Mouse (Mus musculus) kidney, adult 11 months (tissue): Measurements from ENCODE around the gene Zzef1.

Experiments used
- DNase-seq: peaks from one replicate; pipeline ENCODE4 v3.0.0; 2022

Zzef1 gene

GRCm38 (mm10) chr11:72807992-72808391 lies 12.0 kb downstream of the Zzef1 start:
- no peak for DNase-seq

- DNase-seq: no peak
Measured at GRCm38 (mm10) chr11:72813687-72814086, 17.7 kb downstream of the Zzef1 start.

GRCm38 (mm10) chr11:72814188-72814587 lies 18.2 kb downstream of the Zzef1 start:
- DNase-seq: no peak

DNA sequence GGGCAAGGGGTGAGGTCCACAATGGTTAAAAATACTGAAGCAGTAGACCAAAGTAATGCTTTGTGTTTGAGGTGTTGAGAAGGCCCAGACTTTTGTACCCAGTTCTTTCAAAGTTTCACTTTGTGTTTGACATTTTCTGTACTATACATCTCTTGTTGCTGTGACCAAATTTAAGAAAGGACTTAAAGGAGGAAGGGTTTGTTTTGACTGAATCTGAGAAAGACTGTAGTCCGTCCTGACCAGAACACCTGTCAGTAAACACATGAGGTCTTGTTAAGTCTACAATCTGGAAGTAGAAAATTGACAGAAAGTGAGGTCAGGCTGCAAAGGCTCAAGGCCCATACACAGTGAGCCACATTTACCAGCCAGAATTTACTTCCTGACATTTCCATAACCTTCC lies 20.8 kb downstream of the Zzef1 start:
- no peak for DNase-seq

DNA sequence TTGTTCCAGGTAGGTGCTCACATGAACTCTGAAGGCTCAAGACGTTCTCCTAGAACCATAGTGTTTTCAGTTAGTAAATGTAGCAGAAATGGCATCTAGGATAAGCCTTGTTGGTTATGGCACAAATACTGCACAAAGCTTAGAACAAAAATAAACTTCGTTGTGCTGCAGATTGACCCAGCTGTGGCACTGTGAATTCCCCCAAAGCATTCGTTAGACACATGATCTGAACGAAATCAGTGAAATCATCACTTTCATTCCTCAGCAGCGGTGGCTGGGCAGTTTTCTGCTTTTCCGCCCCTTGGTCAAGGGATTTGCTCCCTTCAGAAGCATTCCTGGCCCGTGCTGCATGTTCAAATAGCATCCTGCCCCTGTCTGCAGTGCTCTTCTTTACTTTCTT lies 22.0 kb downstream of the Zzef1 start:
- DNase-seq: no peak

DNA sequence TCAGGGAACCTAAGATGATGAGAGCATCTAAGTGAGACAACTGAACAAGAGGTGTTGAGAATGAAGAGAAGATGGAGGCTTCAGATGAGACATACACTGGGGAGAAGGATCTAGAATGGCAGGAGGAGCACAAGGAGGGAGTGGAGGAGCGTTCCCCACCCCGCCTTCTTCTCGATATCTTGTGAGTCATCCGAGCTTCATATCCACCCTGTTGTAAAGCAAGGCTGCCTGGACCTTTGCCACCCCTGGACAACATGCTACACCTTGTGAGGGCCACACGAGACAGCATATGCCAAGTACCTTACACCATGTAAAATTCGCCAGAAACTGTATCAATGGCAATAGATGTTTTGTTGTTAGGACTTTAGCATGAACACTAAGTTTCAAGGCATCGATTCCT lies 25.0 kb downstream of the Zzef1 start:
- no peak for DNase-seq

DNA sequence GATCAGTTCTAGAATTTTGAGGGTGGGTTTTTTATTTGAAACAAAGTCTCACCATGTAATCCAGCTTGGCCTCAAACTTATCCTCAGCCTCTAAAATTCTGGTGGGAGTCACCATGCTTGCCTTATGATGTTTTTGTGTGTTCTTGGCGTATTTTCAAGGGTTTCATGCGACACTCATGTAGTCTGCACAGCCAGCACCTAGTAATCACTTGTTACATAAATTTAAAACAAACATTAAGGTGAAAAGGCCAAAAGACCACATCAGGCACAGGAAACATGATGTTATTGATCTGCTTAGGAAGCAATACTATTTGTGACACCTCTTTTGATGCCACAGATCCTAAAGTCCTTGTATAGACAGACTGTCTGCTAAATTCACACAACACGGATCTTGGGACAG lies 33.8 kb downstream of the Zzef1 start:
- DNase-seq: no peak

DNA sequence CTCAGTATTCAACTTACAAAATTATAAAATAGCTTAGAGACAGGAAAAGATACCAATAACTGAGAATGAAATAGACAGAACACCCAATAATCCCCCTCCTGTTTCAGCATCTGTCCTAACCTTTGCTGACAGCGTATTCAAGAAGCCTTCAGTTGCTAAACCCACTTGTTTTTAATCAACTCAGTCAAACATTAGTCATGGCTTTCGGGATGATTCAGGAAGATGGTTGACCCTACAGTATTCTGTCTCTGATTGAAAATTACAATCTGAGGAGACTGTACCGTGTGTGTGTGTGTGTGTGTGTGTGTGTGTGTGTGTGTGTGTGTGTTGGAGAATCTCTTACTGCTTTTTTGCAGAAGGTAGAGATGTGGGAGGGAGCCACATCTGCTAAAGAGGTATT lies 46.7 kb downstream of the Zzef1 start:
- DNase-seq: no peak

GRCm38 (mm10) chr11:72843576-72843975 lies 47.5 kb downstream of the Zzef1 start:
- DNase-seq: no peak

DNA sequence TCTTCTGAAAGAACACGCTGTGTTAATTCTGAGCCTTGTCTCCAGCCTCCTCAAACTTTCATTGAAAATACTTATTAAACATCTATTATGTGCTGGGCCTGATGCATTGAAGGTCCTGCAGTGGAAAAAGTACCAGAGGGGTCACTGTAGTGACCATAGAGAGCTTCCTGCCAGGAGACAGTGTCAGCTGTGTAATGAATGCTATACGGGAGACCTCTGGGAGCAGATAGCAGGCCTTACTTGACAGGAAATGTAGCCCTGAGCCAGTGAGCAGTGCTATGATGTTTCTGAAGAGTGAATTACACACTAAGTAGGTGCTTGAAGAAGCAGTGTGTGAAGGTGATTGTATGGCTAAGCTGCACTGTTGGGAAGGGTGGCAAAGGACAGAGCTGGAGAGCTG lies 49.5 kb downstream of the Zzef1 start:
- no peak for DNase-seq

DNA sequence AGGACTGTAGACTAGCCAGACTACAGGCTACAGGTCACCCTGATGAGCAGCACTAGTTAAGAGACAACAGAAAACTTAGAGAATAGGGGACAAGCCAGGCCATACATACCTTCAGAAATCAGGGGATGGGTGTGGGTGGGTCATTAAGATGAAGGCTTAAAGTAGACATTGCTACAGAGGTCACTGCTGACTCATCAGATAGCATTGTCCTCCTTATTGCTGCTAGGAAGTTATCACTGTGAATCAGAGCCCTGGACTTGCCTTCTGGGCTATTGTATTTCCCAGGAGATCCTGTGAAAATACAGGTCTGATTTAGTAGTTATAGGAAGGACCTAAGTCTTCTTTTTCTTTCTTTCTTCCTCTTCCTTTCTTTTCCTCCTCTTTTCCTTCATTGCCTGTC lies 50.7 kb downstream of the Zzef1 start:
- DNase-seq: no peak

GRCm38 (mm10) chr11:72847831-72848628 lies 52.0 kb downstream of the Zzef1 start:
- no peak for DNase-seq

GRCm38 (mm10) chr11:72850419-72851131 lies 54.5 kb downstream of the Zzef1 start:
- DNase-seq: no peak

DNA sequence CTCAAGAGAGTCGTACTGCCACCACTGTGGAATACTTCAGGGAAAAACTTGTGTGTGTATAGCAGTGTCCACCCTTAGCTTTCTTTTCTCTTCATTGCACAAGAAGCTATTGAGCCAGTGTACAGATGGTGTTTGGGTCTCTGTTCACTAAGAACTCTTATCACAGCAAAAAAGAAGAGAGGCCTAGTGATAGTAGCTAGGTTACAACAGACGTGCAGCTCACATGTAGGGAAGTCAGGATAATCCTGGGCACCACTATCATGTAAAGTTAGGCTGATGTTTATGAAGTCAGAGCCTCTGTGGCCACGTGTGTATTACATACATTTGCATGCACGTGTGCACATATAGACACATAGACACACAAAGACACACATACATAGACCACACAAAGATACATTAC lies 55.2 kb downstream of the Zzef1 start:
- DNase-seq: no peak

- DNase-seq: no peak
Measured at GRCm38 (mm10) chr11:72852122-72852521, 56.1 kb downstream of the Zzef1 start.

DNA sequence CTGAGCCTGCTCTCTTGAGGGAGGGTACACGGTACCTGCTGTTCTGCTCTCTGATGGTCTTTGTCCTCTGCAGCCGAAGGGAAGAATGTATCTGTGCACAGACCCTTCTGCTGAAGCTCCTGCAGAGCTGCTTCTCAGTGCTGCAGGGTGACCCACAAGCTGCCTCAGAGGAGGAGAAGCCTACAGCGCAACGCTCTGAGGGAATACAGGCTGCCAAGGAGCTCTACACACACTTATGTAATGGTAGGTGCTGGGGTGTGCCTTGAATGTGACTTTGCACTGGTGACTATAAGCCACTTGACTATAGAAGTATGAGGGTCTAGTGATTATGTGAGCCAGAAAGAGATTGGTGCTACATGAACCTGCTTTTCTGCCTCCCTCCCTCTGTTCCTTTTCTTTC lies 57.1 kb downstream of the Zzef1 start:
- no peak for DNase-seq

- DNase-seq: no peak
Measured at GRCm38 (mm10) chr11:72854251-72854650, 58.2 kb downstream of the Zzef1 start.

DNA sequence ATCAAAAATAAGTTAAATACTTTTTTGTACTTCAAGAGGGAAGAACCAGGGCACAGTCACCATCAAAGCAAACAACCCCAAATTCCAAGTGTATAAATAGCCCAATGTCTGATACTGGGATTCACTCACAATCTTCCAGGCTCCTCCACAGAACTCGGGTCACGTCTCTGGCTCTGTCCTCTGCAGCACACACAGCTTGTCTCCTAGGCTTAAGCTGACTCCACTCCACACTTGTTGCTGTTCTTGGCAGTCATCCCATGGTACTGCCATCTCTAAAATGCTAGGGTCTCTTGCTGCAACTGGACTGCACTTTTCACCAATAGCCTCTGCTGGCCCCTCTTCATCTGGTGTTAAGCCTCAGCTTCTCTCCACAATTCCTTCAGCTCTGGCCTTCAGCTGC lies 60.7 kb downstream of the Zzef1 start:
- DNase-seq: no peak

DNA sequence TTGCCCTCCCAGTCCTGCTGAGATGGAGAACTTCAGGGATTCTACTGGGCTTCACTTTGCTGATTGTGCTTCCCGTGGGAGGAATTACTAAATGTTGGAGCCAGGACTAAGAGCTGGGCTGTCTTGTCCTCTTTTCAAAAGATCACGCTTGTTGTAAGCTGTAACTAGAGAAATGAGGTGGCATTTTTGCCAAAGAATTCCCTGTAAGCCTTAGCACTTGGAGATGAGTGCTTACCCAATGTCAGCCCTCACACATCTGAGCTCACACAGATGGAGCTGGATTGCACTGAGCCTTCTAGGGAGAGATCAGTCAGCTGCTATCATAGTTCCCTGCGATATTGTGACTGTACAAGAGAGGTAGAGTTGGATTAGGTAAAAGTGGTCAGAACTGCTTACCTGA lies 65.2 kb downstream of the Zzef1 start:
- DNase-seq: no peak

- DNase-seq: no peak
Measured at GRCm38 (mm10) chr11:72866446-72866845, 70.4 kb downstream of the Zzef1 start.

DNA sequence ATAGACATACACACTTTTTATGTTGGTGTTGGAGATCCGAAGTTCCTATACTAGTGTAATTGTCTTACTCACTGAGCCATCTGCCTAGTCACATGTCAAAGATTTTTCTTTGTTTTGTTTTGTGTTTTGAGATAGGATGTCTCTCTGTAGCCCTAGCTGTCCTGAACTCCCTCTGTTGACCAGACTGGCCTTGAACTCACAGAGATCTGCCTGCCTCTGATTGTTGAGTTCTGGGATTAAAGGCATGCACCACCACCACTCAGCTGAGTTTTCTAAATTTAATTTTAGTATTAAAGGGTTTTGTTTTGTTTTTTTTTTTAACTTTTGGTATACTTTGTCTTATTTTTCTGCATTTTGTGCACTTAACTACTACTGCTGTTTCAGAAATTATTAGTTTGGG lies 76.0 kb downstream of the Zzef1 start:
- no peak for DNase-seq

- DNase-seq: no peak
Measured at GRCm38 (mm10) chr11:72892623-72893022, 96.6 kb downstream of the Zzef1 start.

- peak; percentile 35 for DNase-seq
Measured at GRCm38 (mm10) chr11:72908391-72908790, 112.4 kb downstream of the Zzef1 start.

- no peak for DNase-seq
Measured at GRCm38 (mm10) chr11:72917299-72917996, 121.4 kb downstream of the Zzef1 start.
